8 mouse cellular contexts compared by ENCODE assay signal in genomic region chr9:43745951-43746703, GRCm38 (mm10). TPM values are rescaled to one million over a fixed set of nuclear protein-coding genes. Genes with fewer than 3 reads are reported as not detected.
DNase-seq lines count a peak whose midpoint lies in the region; ATAC-seq and TF ChIP-seq lines count a peak whose summit lies in the region.

No protein-coding gene starts in this region.

- ATAC-seq in hindbrain, embryonic 14.5 days (ENCODE audit: low FRiP score) = no peak
- no peak for ATAC-seq in midbrain, embryonic 12.5 days (ENCODE audit: low FRiP score, low read depth)

- peaks cover 33% of the 10 kb centered on the region; the same call in 1 of the 2 replicates for H3K27me3 ChIP-seq in heart, embryonic 10.5 days (ENCODE audit: insufficient read depth, poor library complexity, severe bottlenecking)
- H3K27me3 ChIP-seq in hindbrain, embryonic 14.5 days (ENCODE audit: control insufficient read depth, insufficient read depth, low read length) = no peaks in the 10 kb centered on the region
- peaks cover 14% of the 10 kb centered on the region; the same call in 1 of the 2 replicates for H3K27me3 ChIP-seq in midbrain, embryonic 12.5 days

- 6% methylated on average over 13 of the region's 13 CpGs for WGBS in heart, embryonic 10.5 days
- 3% methylated on average over 13 of the region's 13 CpGs for WGBS in hindbrain, embryonic 14.5 days
- under 1% methylated on average over 12 of the region's 13 CpGs for WGBS in midbrain, embryonic 12.5 days

- intact Hi-C loops in left cerebral cortex, postnatal 14 days (cut with DNase I) = loop anchor here (2.0 to 5.0 kb wide), 2 partner anchors 46 to 227 kb away; no protein-coding TSS in a partner anchor

- DNase-seq in heart, embryonic 10.5 days (ENCODE audit: low spot score) = no peak
- no peak for DNase-seq in heart, adult 8-10 months (ENCODE audit: low spot score)
- peak; percentile 63 for DNase-seq in brain, embryonic 14.5 days (ENCODE audit: low read depth)
- DNase-seq in hindbrain, embryonic 14.5 days (ENCODE audit: low spot score) = no peak
- DNase-seq in T-cell, adult 2 months (ENCODE audit: low spot score) = no peak
- no peak for DNase-seq in urinary bladder, postnatal 36 days (ENCODE audit: low spot score in 2 of 2)
- no peak for DNase-seq in left cerebral cortex, postnatal 14 days (ENCODE audit: low spot score in 2 of 2)

- no peak for TF ChIP-seq POLR2A in brain, embryonic 14.5 days (IDR thresholded peaks at IDR 0.05; ENCODE audit: borderline replicate concordance, extremely low read depth, insufficient read depth, insufficient read length, poor library complexity, severe bottlenecking)

- peak overlapping the region; percentile 94 for H3K27ac ChIP-seq in heart, embryonic 10.5 days
- H3K27ac ChIP-seq in hindbrain, embryonic 14.5 days = peak overlapping the region; percentile 98
- H3K27ac ChIP-seq in midbrain, embryonic 12.5 days (replicated peaks) = peak overlapping the region; percentile 98

- peak overlapping the region; percentile 82 for H3K4me3 ChIP-seq in heart, embryonic 10.5 days
- H3K4me3 ChIP-seq in hindbrain, embryonic 14.5 days (replicated peaks; ENCODE audit: low read length) = peak overlapping the region; percentile 76
- H3K4me3 ChIP-seq in midbrain, embryonic 12.5 days = peak overlapping the region; percentile 91

- TF ChIP-seq CTCF in brain, embryonic 14.5 days (IDR thresholded peaks at IDR 0.05; ENCODE audit: borderline replicate concordance, extremely low read depth, insufficient read depth, insufficient read length) = no peak

- peak overlapping the region; percentile 91 for H3K9ac ChIP-seq in hindbrain, embryonic 14.5 days
- H3K9ac ChIP-seq in midbrain, embryonic 12.5 days (replicated peaks) = peak overlapping the region; percentile 99

- no peaks in the 10 kb centered on the region for H3K36me3 ChIP-seq in heart, embryonic 10.5 days
- H3K36me3 ChIP-seq in hindbrain, embryonic 14.5 days (replicated peaks; ENCODE audit: control insufficient read depth, insufficient read depth) = no peaks in the 10 kb centered on the region
- no peaks in the 10 kb centered on the region for H3K36me3 ChIP-seq in midbrain, embryonic 12.5 days

- H3K4me2 ChIP-seq in hindbrain, embryonic 14.5 days (replicated peaks) = peak overlapping the region; percentile 91
- H3K4me2 ChIP-seq in midbrain, embryonic 12.5 days (replicated peaks) = peak overlapping the region; percentile 86

- no peaks in the 10 kb centered on the region for H3K9me3 ChIP-seq in heart, embryonic 10.5 days
- no peaks in the 10 kb centered on the region for H3K9me3 ChIP-seq in hindbrain, embryonic 14.5 days (ENCODE audit: control insufficient read depth, low read length)
- no peaks in the 10 kb centered on the region for H3K9me3 ChIP-seq in midbrain, embryonic 12.5 days

- H3K4me1 ChIP-seq in heart, embryonic 10.5 days = peaks cover 50% of the 10 kb centered on the region
- H3K4me1 ChIP-seq in hindbrain, embryonic 14.5 days (replicated peaks; ENCODE audit: control insufficient read depth, insufficient read depth, low read length) = peaks cover 66% of the 10 kb centered on the region
- peaks cover 68% of the 10 kb centered on the region for H3K4me1 ChIP-seq in midbrain, embryonic 12.5 days

RNA-seq across cellular contexts. Expression of gene Nectin1, which starts 2.3 kb away (rescaled TPM):
- polyA plus RNA-seq in heart, embryonic 10.5 days (2016; fragmentation: Nextera tagmentation; extraction: Ambion mirVana) = 1.7 and 3.9 TPM in 2 replicates
- 1 to 10 TPM; 1.6 to 3.5 (median 2.2) TPM for total RNA-seq in heart, adult 8-10 months (2022)
- 14.4 and 31.1 TPM in 2 replicates for polyA plus RNA-seq in brain, embryonic 14.5 days (2012; rRNA removed)
- 18.0 and 18.9 TPM in 2 replicates for polyA plus RNA-seq in hindbrain, embryonic 14.5 days (2014; fragmentation: Nextera tagmentation; extraction: Ambion mirVana)
- polyA plus RNA-seq in midbrain, embryonic 12.5 days (2016; fragmentation: Nextera tagmentation; extraction: Ambion mirVana) = 9.7 and 12.5 TPM in 2 replicates
- total RNA-seq in left cerebral cortex, postnatal 14 days (2021) = 10 to 100 TPM; 82.6 to 93.4 TPM
